Comparison of ENCODE assay signal across 1 mouse cellular context in genomic region chr9:13248104-13248503, GRCm38 (mm10).
TF ChIP-seq lines count a peak whose summit lies in the region.

No protein-coding gene starts in this region.

TF ChIP-seq in MEL, 35 proteins besides CTCF, POLR2A, EP300 and RAD21:
- TF ChIP-seq RCOR1 (IDR thresholded peaks at IDR 0.05; ENCODE audit: low read depth, low read length): peak; percentile 91
- TF ChIP-seq MAZ (IDR thresholded peaks at IDR 0.05; ENCODE audit: low read depth, low read length): no peak
- 0 out of 2 replicates have a peak, but pooled peaks have one; percentile 24 for TF ChIP-seq MAX (IDR thresholded peaks at IDR 0.05; ENCODE audit: low read length)
- no peak for TF ChIP-seq MAFK (IDR thresholded peaks at IDR 0.05; ENCODE audit: borderline replicate concordance, low read depth, low read length)
- no peak for TF ChIP-seq CHD1 (IDR thresholded peaks at IDR 0.05; ENCODE audit: low read depth, low read length)
- TF ChIP-seq ZMIZ1 (IDR thresholded peaks at IDR 0.05; ENCODE audit: low read depth, low read length): no peak
- no peak for TF ChIP-seq KAT2A (conservative IDR thresholded peaks at IDR 0.05; ENCODE audit: low read depth, low read length)
- TF ChIP-seq TCF12 (IDR thresholded peaks at IDR 0.05; ENCODE audit: low read depth, low read length): peak; percentile 79; the same call in 1 of the 2 replicates
- TF ChIP-seq JUND (IDR thresholded peaks at IDR 0.05; ENCODE audit: low read depth, low read length): no peak; the same call in 1 of the 2 replicates
- TF ChIP-seq ETS1 (IDR thresholded peaks at IDR 0.05; ENCODE audit: low read depth, low read length): peak; percentile 31; the same call in 1 of the 2 replicates
- peak; percentile 30; the same call in 1 of the 2 replicates for TF ChIP-seq TAL1 (IDR thresholded peaks at IDR 0.05; ENCODE audit: low read length)
- TF ChIP-seq GABPA (IDR thresholded peaks at IDR 0.05; ENCODE audit: low read depth, low read length): no peak
- no peak for TF ChIP-seq POLR2AphosphoS5 (IDR thresholded peaks at IDR 0.05; ENCODE audit: borderline replicate concordance, low read depth, low read length)
- peak; percentile 85 for TF ChIP-seq GATA1 (IDR thresholded peaks at IDR 0.05; ENCODE audit: low read depth, low read length)
- peak; percentile 24; the same call in 1 of the 2 replicates for TF ChIP-seq SIN3A (IDR thresholded peaks at IDR 0.05; ENCODE audit: low read length)
- no peak for TF ChIP-seq MEF2A (IDR thresholded peaks at IDR 0.05; ENCODE audit: extremely low read depth, insufficient replicate concordance, low read depth, low read length, poor library complexity, severe bottlenecking)
